Mouse (Mus musculus) stomach, postnatal 0 days (tissue): ENCODE measurements around the gene Ncf1. TPM values are rescaled to one million over a fixed set of nuclear protein-coding genes. Genes with fewer than 3 reads are reported as not detected.

Source experiments
- ATAC-seq: fragments of 200-750 bp; cut with Nextera tagmentation; 2 replicates; pipeline ENCODE4 v1.8.0; 2017; ENCODE audit not compliant: low FRiP score, low TSS enrichment
- DNase-seq: peaks from one replicate; pipeline ENCODE4 v3.0.0-alpha.2; 2016; ENCODE audit warnings: low spot score
- H3K27ac ChIP-seq: fragments of 300-500 bp; sonication (generic); replicated peaks from 2 replicates; pipeline ENCODE4 v1.5.1; 2014; ENCODE audit warnings: mild to moderate bottlenecking, control low read depth
- H3K27me3 ChIP-seq: fragments of 300-500 bp; sonication (generic); 2 replicates; pipeline ENCODE4 v1.6.1; 2014; ENCODE audit warnings: low read length; ENCODE audit not compliant: control insufficient read depth, insufficient read depth
- H3K36me3 ChIP-seq: fragments of 300-500 bp; sonication (generic); 2 replicates; pipeline ENCODE4 v1.6.1; 2014; ENCODE audit warnings: low read length, mixed read lengths; ENCODE audit not compliant: control insufficient read depth, insufficient read depth
- H3K4me1 ChIP-seq: fragments of 300-500 bp; sonication (generic); replicated peaks from 2 replicates; pipeline ENCODE4 v1.6.1; 2014; ENCODE audit warnings: antibody characterized with exemption; ENCODE audit not compliant: control insufficient read depth, insufficient read depth
- H3K4me2 ChIP-seq: fragments of 300-500 bp; sonication (generic); replicated peaks from 2 replicates; pipeline ENCODE4 v1.6.1; 2014; ENCODE audit warnings: low read depth, mild to moderate bottlenecking, control low read depth, moderate library complexity
- H3K4me3 ChIP-seq: fragments of 300-500 bp; sonication (generic); 2 replicates; pipeline ENCODE4 v1.5.1; 2014; ENCODE audit warnings: low read depth, low read length, control low read depth
- H3K9ac ChIP-seq: fragments of 300-500 bp; sonication (generic); 2 replicates; pipeline ENCODE4 v1.6.1; 2014; ENCODE audit warnings: mild to moderate bottlenecking, low read length, control low read depth, mixed read lengths
- H3K9me3 ChIP-seq: fragments of 300-500 bp; sonication (generic); 2 replicates; pipeline ENCODE4 v1.6.1; 2016; ENCODE audit warnings: low read length; ENCODE audit not compliant: control insufficient read depth
- CTCF ChIP-seq: IDR thresholded peaks from 2 replicates; pipeline ENCODE4 v1.5.1; 2016; ENCODE audit warnings: antibody characterized with exemption, low read depth, mild to moderate bottlenecking, moderate library complexity
- EP300 ChIP-seq: optimal IDR thresholded peaks from 2 replicates; pipeline ENCODE3; 2016; ENCODE audit warnings: antibody characterized with exemption
- whole genome bisulfite sequencing: fragments of 180-500 bp; shearing (Covaris S2); extraction: QIAGEN DNeasy Blood & Tissue Kit; methylation state at CpG from one replicate; pipeline ENCODE4 v1.1.7; 2014; 5-methylcytosine and 5-hydroxymethylcytosine counted together
- polyA plus RNA-seq: library from polyadenylated mRNA; unstranded; fragments of >200 nt; fragmentation: Nextera tagmentation; extraction: Ambion mirVana; gene quantifications from 2 replicates; pipeline ENCODE4 v1.2.1, GENCODE M21; 2015

Gene Ncf1
- polyA plus RNA-seq, 1 experiment from 2014 or later, result 2.4 TPM

DNA sequence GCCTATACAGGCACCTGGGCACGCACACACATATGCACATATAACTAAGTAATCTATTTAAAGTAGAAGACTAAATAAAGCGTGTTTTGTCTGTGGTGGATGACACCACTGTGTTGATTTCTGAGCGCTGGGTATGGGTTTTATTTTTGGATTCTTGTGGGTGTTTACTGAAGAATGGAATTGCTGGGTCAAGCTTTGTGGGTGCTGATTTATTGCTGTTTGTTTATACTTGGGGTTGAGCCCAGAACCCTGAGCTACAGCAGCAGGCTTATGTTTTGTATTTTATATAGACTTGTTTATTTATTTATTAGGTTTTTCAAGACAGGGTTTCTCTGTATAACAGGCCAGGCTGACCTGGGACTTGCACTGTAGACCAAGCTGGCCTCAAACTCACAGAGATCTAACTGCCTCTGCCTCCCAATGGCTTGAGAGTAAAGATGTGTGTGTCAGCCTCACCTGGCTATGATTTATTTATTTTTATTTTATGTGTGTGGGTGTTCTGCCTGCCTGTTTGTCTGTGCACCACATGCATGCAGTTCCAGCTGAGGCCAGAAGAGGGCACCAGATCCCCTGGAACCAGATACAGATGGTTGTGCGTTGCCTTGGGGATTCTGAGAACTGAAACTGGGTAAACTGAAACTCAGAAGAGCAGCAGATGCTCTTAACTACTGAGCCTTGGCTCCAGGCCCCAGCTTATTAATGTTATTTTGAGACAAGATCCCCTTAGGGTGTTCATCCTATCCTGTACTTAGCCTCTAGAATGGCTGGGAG, 42.3 kb downstream of the Ncf1 start:
- 64% methylated on average over 4 of the region's 4 CpGs for WGBS
- TF ChIP-seq CTCF (peak; percentile 91), EP300 (no peak)
- ATAC-seq (no peak), DNase-seq (peak; percentile 69)
- Histone ChIP-seq H3K36me3 (no peaks in the 10 kb centered on the region), H3K27ac (no peak overlapping the region), H3K4me3 (no peak overlapping the region), H3K4me1 (peaks cover 6% of the 10 kb centered on the region; the same call in 1 of the 2 replicates), H3K27me3 (no peaks in the 10 kb centered on the region), H3K9ac (no peak overlapping the region), H3K4me2 (no peak overlapping the region), H3K9me3 (no peaks in the 10 kb centered on the region)

DNA sequence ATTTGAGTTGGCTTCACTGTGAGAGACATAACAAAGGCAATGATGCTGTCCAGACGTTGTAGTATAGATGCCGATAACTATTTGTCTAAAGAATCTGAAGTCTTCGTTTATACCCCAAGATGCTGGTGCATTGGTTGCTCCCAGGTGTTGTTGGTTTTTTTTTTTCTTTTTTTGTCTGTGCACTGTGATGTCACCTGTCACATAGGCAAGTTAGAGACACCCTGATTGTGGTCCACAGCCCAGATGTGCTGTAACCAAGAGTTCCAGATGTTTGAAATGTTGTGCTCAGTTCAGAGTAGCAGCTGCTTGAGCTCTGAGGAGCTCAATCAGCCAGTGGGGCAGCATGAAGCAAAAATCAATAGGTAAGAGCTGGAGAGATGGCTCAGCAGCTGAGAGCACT, 43.4 kb downstream of the Ncf1 start:
- peaks cover 6% of the 10 kb centered on the region; the same call in 1 of the 2 replicates for H3K4me1 ChIP-seq
- H3K9me3 ChIP-seq, result no peaks in the 10 kb centered on the region
- TF ChIP-seq EP300 (no peak), CTCF (no peak)
- no peaks in the 10 kb centered on the region for H3K36me3 ChIP-seq
- H3K27ac ChIP-seq, result no peak overlapping the region
- DNase-seq, result no peak
- no peaks in the 10 kb centered on the region for H3K27me3 ChIP-seq
- no peak for ATAC-seq
- H3K4me3 ChIP-seq, result no peak overlapping the region
- 75% methylated on average over 3 of the region's 3 CpGs for WGBS
- no peak overlapping the region for H3K4me2 ChIP-seq
- H3K9ac ChIP-seq, result no peak overlapping the region

DNA sequence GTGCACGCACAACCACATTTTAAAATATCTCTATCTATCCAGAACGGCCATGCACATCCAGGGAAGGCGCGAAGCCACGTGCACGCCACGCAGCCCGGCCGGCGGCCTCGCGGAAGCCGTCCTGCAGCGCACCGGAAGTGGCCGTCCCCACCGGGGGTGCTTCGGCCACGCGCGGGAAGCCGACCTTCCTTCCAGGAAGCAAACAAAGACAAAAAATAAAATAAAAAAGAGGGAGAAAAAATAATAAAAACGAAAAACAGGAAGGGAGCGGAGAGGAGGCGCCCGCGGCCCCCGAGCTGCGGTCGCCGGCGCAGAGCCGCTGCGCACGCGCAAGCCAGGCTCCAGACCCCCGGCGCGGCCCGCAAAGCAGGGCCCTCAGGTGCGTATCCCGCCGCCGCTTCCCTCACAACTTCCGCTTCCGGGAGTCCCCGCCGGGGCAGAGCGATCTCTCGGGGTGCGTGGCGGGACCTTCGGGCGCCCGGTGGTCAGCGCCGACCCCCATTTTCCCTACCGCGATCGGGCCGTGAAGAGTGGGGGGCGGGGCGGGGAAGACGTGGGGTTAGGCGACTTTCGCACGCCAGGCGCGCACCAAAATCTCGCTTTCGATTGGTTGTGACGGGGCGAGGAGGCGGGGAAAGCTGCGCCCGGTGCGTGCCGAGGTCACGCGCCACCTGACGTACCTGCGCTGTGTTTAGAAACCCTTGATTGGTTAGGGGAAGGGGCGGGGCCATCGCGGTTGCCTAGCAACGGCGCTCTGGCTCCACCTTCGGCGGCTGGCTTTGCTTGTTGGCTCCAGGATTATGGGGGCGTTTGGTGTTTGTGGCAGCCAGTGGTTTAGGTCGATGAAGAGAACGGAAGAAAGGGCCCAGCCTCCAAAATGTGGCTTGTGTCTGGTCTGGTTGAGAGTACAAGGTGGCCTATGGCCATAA, 45.3 kb downstream of the Ncf1 start, which contains the start of gene Gtf2ird2:
Gene Gtf2ird2 (plus strand): TSS at position 140 of the 929 bp plus-strand sequence.
- H3K27me3 ChIP-seq, result no peaks in the 10 kb centered on the region
- peak; percentile 99 for DNase-seq
- WGBS, result under 1% methylated on average over 88 of the region's 92 CpGs

DNA sequence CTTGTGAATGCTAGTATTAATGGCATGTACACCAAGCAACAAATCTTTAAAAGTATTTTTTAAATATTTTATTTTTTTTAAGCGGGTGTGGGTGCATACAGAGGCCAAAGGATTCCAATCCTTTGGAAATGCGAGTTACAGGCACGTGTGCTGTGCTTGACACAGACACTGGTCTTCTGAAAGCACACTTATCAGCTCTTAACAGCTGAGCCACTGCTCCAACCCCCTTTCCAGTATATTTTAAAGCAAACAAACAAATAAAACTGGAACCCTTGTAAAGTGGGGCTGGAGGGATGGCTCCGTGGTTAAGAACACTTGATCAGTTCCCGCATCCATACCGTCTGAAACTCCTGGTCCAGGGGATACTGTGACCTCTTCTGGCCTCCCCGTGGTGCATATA, 46.3 kb downstream of the Ncf1 start:
- H3K4me3 ChIP-seq, result peak overlapping the region; percentile 80; the same call in 1 of the 2 replicates
- TF ChIP-seq CTCF, result no peak
- TF ChIP-seq EP300, result no peak
- ATAC-seq (no peak), DNase-seq (no peak)
- peak overlapping the region; percentile 95 for H3K27ac ChIP-seq
- no peaks in the 10 kb centered on the region for H3K27me3 ChIP-seq
- H3K36me3 ChIP-seq, result no peaks in the 10 kb centered on the region
- WGBS, result 35% methylated on average over 7 of the region's 7 CpGs
- no peaks in the 10 kb centered on the region for H3K9me3 ChIP-seq
- H3K4me2 ChIP-seq, result peak overlapping the region; percentile 64
- peak overlapping the region; percentile 87 for H3K9ac ChIP-seq
- peaks cover 6% of the 10 kb centered on the region; the same call in 1 of the 2 replicates for H3K4me1 ChIP-seq

More for the DNA sequence above, 45.3 kb downstream of the Ncf1 start, which contains the start of gene Gtf2ird2:
- Histone ChIP-seq H3K9me3 (no peaks in the 10 kb centered on the region), H3K27ac (peak within 1 kb of the TSS; percentile 95), H3K4me2 (peak within 1 kb of the TSS; percentile 64), H3K4me1 (peaks cover 6% of the 10 kb centered on the region; the same call in 1 of the 2 replicates), H3K36me3 (no peaks in the 10 kb centered on the region), H3K9ac (peak within 1 kb of the TSS; percentile 87), H3K4me3 (peak within 1 kb of the TSS; percentile 80)
- ATAC-seq, result peak; percentile 96
- TF ChIP-seq CTCF (peak; percentile 33; the same call in 1 of the 2 replicates), EP300 (peak; percentile 51)

DNA sequence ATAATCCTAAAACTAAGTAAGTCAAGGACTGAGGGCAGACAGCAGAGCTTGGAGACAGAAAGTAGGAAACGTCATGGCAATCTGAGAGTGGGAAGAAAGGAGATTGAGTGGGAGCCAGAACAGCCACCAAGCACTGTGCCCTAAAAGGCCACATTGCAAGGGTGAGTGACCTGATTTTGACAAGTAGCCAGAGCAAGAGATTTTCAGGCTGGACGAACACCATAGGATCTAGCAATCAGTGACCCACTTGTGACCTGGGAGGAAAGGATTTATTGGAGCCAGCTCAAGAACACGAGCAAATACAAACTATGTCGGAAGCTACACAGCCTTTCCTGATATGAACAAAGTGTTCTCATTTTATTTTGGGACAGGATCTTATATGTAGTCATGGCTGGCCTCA, 46.7 kb downstream of the Ncf1 start:
- Histone ChIP-seq H3K4me2 (no peak overlapping the region), H3K4me1 (peaks cover 6% of the 10 kb centered on the region; the same call in 1 of the 2 replicates), H3K27me3 (no peaks in the 10 kb centered on the region), H3K36me3 (no peaks in the 10 kb centered on the region), H3K27ac (no peak overlapping the region; the same call in 1 of the 2 replicates), H3K4me3 (no peak overlapping the region), H3K9ac (0 out of 2 replicates have a peak overlapping the region, but pooled peaks have one; percentile 18), H3K9me3 (no peaks in the 10 kb centered on the region)
- DNase-seq (no peak), ATAC-seq (no peak)
- 25% methylated on average over 4 of the region's 4 CpGs for WGBS
- no peak for TF ChIP-seq EP300
- no peak for TF ChIP-seq CTCF
